Mouse (Mus musculus): ENCODE data around the gene Gm49361. TPM values are rescaled to one million over a fixed set of nuclear protein-coding genes. Genes with fewer than 3 reads are reported as not detected.
A peak's percentile ranks its signal among the peaks of the same experiment; 100 is the strongest.
"Not testable (repeated sequence)": the region's sequence is repeated elsewhere in the genome, so short reads cannot be mapped to it uniquely, and the experiment has no call there.

The Gm49361 gene
- total RNA-seq, 2 experiments from 2014 or later: 0.65 TPM; not detected in 1

- DNase-seq (ENCODE audit: extremely low spot score in 1 of 2, low spot score in 2 of 2): no peak
- intact Hi-C loops (cut with DNase I): loop anchor here (5.0 kb wide), 1 partner anchor 43 kb away; no protein-coding TSS in a partner anchor
These were observed 46.9 kb downstream of the Gm49361 start for GRCm38 (mm10) chr14:57699016-57699415.

GRCm38 (mm10) chr14:57696066-57696465 is 49.8 kb downstream of the Gm49361 start:
- intact Hi-C loops (cut with DNase I): loop anchor here (5.0 kb wide), 1 partner anchor 46 kb away; no protein-coding TSS in a partner anchor
- DNase-seq (ENCODE audit: extremely low spot score in 1 of 2, low spot score in 2 of 2): no peak

GRCm38 (mm10) chr14:57695550-57695949 is 50.4 kb downstream of the Gm49361 start:
- DNase-seq (ENCODE audit: extremely low spot score in 1 of 2, low spot score in 2 of 2): no peak
- intact Hi-C loops (cut with DNase I): loop anchor here (5.0 kb wide), 1 partner anchor 47 kb away; no protein-coding TSS in a partner anchor

- DNase-seq (ENCODE audit: extremely low spot score in 1 of 2, low spot score in 2 of 2): no peak
- intact Hi-C loops (cut with DNase I): no loop called here
These were observed 51.7 kb downstream of the Gm49361 start for GRCm38 (mm10) chr14:57694246-57694645.

- no peak for DNase-seq (ENCODE audit: extremely low spot score in 1 of 2, low spot score in 2 of 2)
- intact Hi-C loops (cut with DNase I): no loop called here
These were observed 53.3 kb downstream of the Gm49361 start for GRCm38 (mm10) chr14:57692517-57693130.

GRCm38 (mm10) chr14:57691316-57691715 is 54.6 kb downstream of the Gm49361 start:
- intact Hi-C loops (cut with DNase I): no loop called here
- DNase-seq (ENCODE audit: extremely low spot score in 1 of 2, low spot score in 2 of 2): no peak

GRCm38 (mm10) chr14:57690681-57691080 is 55.2 kb downstream of the Gm49361 start:
- intact Hi-C loops (cut with DNase I): no loop called here

GRCm38 (mm10) chr14:57688066-57688465 is 57.8 kb downstream of the Gm49361 start:
- intact Hi-C loops (cut with DNase I): loop anchor here (5.0 kb wide), 1 partner anchor 1424 kb away; no protein-coding TSS in a partner anchor
- not testable (repeated sequence) for DNase-seq (ENCODE audit: extremely low spot score in 1 of 2, low spot score in 2 of 2)

More at GRCm38 (mm10) chr14:57690681-57691080, 55.2 kb downstream of the Gm49361 start:
- no peak for DNase-seq (ENCODE audit: extremely low spot score in 1 of 2, low spot score in 2 of 2)

GRCm38 (mm10) chr14:57687441-57687840 is 58.5 kb downstream of the Gm49361 start:
- no peak for DNase-seq (ENCODE audit: extremely low spot score in 1 of 2, low spot score in 2 of 2)
- intact Hi-C loops (cut with DNase I): loop anchor here (5.0 kb wide), 1 partner anchor 1425 kb away; no protein-coding TSS in a partner anchor

- no peak for DNase-seq (ENCODE audit: extremely low spot score in 1 of 2, low spot score in 2 of 2)
- intact Hi-C loops (cut with DNase I): loop anchor here (5.0 kb wide), 1 partner anchor 1426 kb away; no protein-coding TSS in a partner anchor
These were observed 59.3 kb downstream of the Gm49361 start for GRCm38 (mm10) chr14:57686647-57687046.

GRCm38 (mm10) chr14:57684579-57684978 is 61.3 kb downstream of the Gm49361 start:
- intact Hi-C loops (cut with DNase I): loop anchor here (5.0 kb wide), 3 partner anchors 63 to 228 kb away; partner anchors contain the start of gene Gm49361
- DNase-seq (ENCODE audit: extremely low spot score in 1 of 2, low spot score in 2 of 2): peak; percentile 45 to 70

GRCm38 (mm10) chr14:57682751-57683150 is 63.2 kb downstream of the Gm49361 start:
- DNase-seq (ENCODE audit: extremely low spot score in 1 of 2, low spot score in 2 of 2): no peak
- intact Hi-C loops (cut with DNase I): loop anchor here (5.0 kb wide), 3 partner anchors 65 to 230 kb away; partner anchors contain the start of gene Gm49361

GRCm38 (mm10) chr14:57679958-57680535 is 65.9 kb downstream of the Gm49361 start:
- peak; percentile 84 for DNase-seq (ENCODE audit: extremely low spot score in 1 of 2, low spot score in 2 of 2)

GRCm38 (mm10) chr14:57679523-57679922 is 66.4 kb downstream of the Gm49361 start:
- intact Hi-C loops (cut with DNase I): loop anchor here (5.0 kb wide), 1 partner anchor 307 kb away; no protein-coding TSS in a partner anchor
- DNase-seq (ENCODE audit: extremely low spot score in 1 of 2, low spot score in 2 of 2): no peak

More at GRCm38 (mm10) chr14:57679958-57680535, 65.9 kb downstream of the Gm49361 start:
- intact Hi-C loops (cut with DNase I): loop anchor here (5.0 kb wide), 4 partner anchors 67 to 308 kb away; partner anchors contain the start of gene Gm49361

- intact Hi-C loops (cut with DNase I): loop anchor here (5.0 kb wide), 1 partner anchor 303 kb away; no protein-coding TSS in a partner anchor
These were observed 70.4 kb downstream of the Gm49361 start for GRCm38 (mm10) chr14:57675481-57675880.

GRCm38 (mm10) chr14:57665628-57665950 is 80.3 kb downstream of the Gm49361 start:
- intact Hi-C loops (cut with DNase I): no loop called here
- no peak for DNase-seq (ENCODE audit: extremely low spot score in 1 of 2, low spot score in 2 of 2)

More at GRCm38 (mm10) chr14:57675481-57675880, 70.4 kb downstream of the Gm49361 start:
- no peak for DNase-seq (ENCODE audit: extremely low spot score in 1 of 2, low spot score in 2 of 2)

- intact Hi-C loops (cut with DNase I): no loop called here
These were observed 80.9 kb downstream of the Gm49361 start, which contains the start of gene Xpo4 for GRCm38 (mm10) chr14:57664822-57665627. TSS of gene Xpo4 (minus strand) at chr14:57665430.

GRCm38 (mm10) chr14:57664311-57664821 is 81.5 kb downstream of the Gm49361 start:
- peak in 1 of 2 experiments; percentile 27 for DNase-seq (ENCODE audit: extremely low spot score in 1 of 2, low spot score in 2 of 2)
- intact Hi-C loops (cut with DNase I): no loop called here

More at GRCm38 (mm10) chr14:57664822-57665627, 80.9 kb downstream of the Gm49361 start, which contains the start of gene Xpo4:
- DNase-seq (ENCODE audit: extremely low spot score in 1 of 2, low spot score in 2 of 2): peak; percentile 63 to 89

Data from left cerebral cortex, postnatal 10 days (tissue).